Mouse (Mus musculus) layer of hippocampus, postnatal 14 days (tissue): ENCODE measurements around the gene Them5. TPM values are rescaled to one million over a fixed set of nuclear protein-coding genes. Genes with fewer than 3 reads are reported as not detected.

Experiments
- total RNA-seq, 2 experiments: library from RNA; stranded (reverse); gene quantifications; 2 replicates each; pipeline ENCODE4 v1.2.3; 2021

Gene Them5
- total RNA-seq, 2 experiments from 2014 or later: not detected

Other genes with a start within 250 kb of the Them5 start
- not detected for gene Gm10696, start 163.9 kb upstream of the Them5 start, total RNA-seq
- gene Gm5286, start 145.4 kb upstream of the Them5 start, total RNA-seq: not detected
- gene Gm4778, start 78.1 kb upstream of the Them5 start, total RNA-seq: not detected
- gene Them4, start 32.0 kb upstream of the Them5 start, total RNA-seq: 10 to 100 TPM; 25.0 to 30.5 TPM
- gene C2cd4d, start 20.3 kb downstream of the Them5 start, total RNA-seq: under 1 TPM; 0.48 TPM
- under 1 TPM; 0.29 to 0.88 TPM for gene Rorc, start 30.7 kb downstream of the Them5 start, total RNA-seq
- gene Lingo4, start 56.4 kb downstream of the Them5 start, total RNA-seq: 1 to 10 TPM; 1.3 to 1.6 TPM
- 10 to 100 TPM; 44.7 to 46.4 TPM for gene Tdrkh, start 71.2 kb downstream of the Them5 start, total RNA-seq
- gene Mrpl9, start 101.2 kb downstream of the Them5 start, total RNA-seq: 10 to 100 TPM; 42.8 TPM
- under 1 TPM in 1 of 2 experiments, not detected in 1; 0.41 TPM for gene Oaz3, start 101.8 kb downstream of the Them5 start, total RNA-seq
- 100 to 1,000 TPM; 205 to 208 TPM for gene Celf3, start 136.2 kb downstream of the Them5 start, total RNA-seq
- gene Riiad1, start 138.2 kb downstream of the Them5 start, total RNA-seq: 1 to 10 TPM; 6.0 to 7.1 TPM
- gene Snx27, start 240.6 kb downstream of the Them5 start, total RNA-seq: 10 to 100 TPM; 87.5 to 99.1 TPM